Mouse (Mus musculus) embryonic fibroblast, embryonic 13.5 days (primary cell): ENCODE measurements at regions not wholly inside any gene's neighbourhood (a gene's known extent, or its start where the extent isn't known, plus 50 kb on each side); places are given as distances from the start of the nearest gene placed in this dataset.

Experiments used
- H3K27ac ChIP-seq: 2 replicates; pipeline ENCODE4 v1.5.1; 2012; ENCODE audit warnings: low read length, control low read depth, inconsistent platforms; ENCODE audit not compliant: insufficient read depth
- H3K4me1 ChIP-seq: 2 replicates; pipeline ENCODE4 v1.6.1; 2011; ENCODE audit warnings: low read length; ENCODE audit not compliant: control insufficient read depth, insufficient read depth
- H3K4me3 ChIP-seq: 2 replicates; pipeline ENCODE4 v1.5.1; 2011; ENCODE audit warnings: mild to moderate bottlenecking, control low read depth, low read length; ENCODE audit not compliant: insufficient read depth
- CTCF ChIP-seq: IDR thresholded peaks from 2 replicates; pipeline ENCODE4 v1.5.1; 2011; ENCODE audit warnings: mild to moderate bottlenecking, control low read depth, low read length, moderate library complexity, borderline replicate concordance; ENCODE audit not compliant: insufficient read depth
- POLR2A ChIP-seq: IDR thresholded peaks from 2 replicates; pipeline ENCODE4 v1.6.1; 2011; ENCODE audit warnings: low read depth, mild to moderate bottlenecking, control low read depth, low read length, moderate library complexity

DNA sequence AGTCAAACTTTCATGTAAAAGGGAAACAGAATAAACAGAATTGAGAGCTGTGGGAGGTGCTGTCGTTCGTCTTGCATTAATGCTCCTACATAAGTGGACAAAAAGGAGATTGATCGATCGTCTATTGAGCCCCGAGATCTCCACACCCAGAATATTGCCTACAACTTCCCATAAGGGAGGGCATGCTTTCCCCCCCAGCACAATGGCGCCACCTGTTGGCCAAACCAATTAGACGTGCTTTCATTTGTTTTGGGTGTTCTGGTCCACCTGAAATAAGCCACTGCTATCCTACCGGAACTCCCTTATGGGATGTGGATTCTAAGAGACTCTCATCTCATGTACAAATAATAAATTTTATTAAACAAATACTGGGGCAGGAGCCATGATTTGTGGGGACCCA lies 457.5 kb downstream of the Kcnj2 start:
- Histone ChIP-seq H3K4me3 (no peak overlapping the region), H3K4me1 (no peaks in the 10 kb centered on the region), H3K27ac (no peak overlapping the region)
- peak; percentile 54; the same call in 1 of the 2 replicates for TF ChIP-seq CTCF
- no peak for TF ChIP-seq POLR2A

DNA sequence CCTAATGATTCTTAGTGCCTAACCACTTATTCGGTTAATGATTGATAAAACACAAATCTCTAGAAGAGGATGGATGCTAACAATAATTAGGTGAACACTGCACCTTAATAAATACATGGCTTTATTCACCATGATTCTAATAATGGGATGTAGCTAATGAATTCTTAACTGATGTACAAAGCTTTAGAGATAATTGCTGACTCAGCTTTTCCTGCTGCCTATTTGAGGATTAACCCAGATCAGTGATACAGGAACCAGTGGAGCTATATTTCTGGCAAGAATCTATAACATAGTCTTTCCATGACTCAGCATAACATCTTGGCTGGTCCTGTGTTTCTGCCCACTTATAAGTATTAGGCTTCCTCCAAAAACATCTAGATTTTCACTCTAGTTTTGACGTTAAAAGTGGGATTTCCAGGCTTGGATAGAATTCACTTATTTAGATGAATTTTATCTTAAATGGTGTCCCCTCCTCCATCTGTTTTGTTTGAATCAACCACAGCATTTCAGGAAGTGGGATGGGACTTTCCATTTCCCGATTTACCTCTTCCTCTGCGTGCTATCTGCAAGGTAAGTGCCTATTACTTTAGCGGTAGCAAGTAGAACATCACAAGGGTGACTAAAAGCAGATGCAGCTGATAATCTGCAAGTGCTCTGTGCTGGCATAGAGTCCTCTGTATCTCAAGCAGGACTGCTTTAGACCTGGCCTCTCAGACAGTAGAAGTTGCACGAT lies 460.2 kb downstream of the Kcnj2 start:
- Histone ChIP-seq H3K4me3 (no peak overlapping the region), H3K27ac (no peak overlapping the region), H3K4me1 (no peaks in the 10 kb centered on the region)
- TF ChIP-seq POLR2A (no peak), CTCF (no peak)

DNA sequence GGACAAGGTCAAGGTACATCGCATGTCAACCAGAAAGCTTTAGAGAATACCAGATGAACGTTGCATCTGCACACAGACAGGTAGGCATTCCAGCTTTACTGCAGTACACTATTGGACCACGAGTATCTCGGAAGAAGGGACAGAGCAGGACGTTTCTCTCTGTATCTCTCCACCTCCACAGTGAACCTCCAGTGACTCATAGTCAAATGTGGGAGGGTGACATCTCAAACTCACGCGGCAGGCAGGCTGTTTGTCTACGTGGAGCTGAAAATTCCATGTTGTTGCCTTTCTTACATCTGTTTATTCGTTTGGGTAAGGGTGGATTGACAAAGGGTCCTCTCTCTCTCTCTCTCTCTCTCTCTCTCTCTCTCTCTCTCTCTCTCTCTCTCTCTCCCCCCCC lies 463.6 kb downstream of the Kcnj2 start:
- TF ChIP-seq POLR2A (no peak), CTCF (no peak)

DNA sequence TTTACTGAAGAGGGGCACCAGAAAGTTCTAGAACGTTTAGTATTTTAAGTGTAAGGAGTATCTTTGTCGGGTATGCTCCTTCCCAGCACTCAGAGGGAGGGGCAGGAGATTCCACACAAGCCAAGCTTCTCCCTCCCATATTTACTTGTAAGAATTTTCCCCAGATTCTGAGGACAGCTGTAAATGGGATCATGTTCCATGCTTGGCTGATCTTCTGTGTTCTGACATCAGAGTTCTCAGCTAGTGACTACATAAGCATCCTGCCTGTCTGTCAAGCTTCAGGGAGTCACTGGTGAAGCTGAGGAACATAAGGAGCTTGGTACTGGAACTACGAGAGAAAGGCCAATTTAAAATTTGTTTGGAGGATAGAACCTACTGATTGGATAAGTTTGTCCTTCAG lies 464.9 kb downstream of the Kcnj2 start:
- TF ChIP-seq POLR2A (no peak), CTCF (no peak)

More for the DNA sequence above, 463.6 kb downstream of the Kcnj2 start:
- Histone ChIP-seq H3K27ac (no peak overlapping the region), H3K4me3 (no peak overlapping the region), H3K4me1 (no peaks in the 10 kb centered on the region)

DNA sequence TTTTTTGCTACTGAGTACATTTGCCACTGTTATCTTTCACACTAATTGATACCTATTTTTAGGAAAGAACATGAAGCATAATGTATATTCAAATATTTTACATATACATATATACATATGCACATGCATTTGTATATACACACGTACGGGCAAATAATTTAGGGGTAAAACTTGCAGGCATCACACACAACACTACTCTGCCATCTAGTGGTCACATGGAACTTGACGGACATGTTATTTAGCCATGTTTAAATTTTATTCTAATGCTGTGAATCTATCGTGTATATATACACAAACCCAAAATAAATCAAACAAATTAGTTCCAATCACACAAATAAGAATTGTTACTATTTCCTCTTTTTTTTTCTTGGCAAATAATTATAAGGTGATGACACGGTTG lies 466.5 kb downstream of the Kcnj2 start:
- no peak for TF ChIP-seq CTCF
- TF ChIP-seq POLR2A, result no peak
- no peaks in the 10 kb centered on the region for H3K4me1 ChIP-seq

More for the DNA sequence above, 464.9 kb downstream of the Kcnj2 start:
- Histone ChIP-seq H3K4me3 (no peak overlapping the region), H3K4me1 (no peaks in the 10 kb centered on the region), H3K27ac (no peak overlapping the region)

DNA sequence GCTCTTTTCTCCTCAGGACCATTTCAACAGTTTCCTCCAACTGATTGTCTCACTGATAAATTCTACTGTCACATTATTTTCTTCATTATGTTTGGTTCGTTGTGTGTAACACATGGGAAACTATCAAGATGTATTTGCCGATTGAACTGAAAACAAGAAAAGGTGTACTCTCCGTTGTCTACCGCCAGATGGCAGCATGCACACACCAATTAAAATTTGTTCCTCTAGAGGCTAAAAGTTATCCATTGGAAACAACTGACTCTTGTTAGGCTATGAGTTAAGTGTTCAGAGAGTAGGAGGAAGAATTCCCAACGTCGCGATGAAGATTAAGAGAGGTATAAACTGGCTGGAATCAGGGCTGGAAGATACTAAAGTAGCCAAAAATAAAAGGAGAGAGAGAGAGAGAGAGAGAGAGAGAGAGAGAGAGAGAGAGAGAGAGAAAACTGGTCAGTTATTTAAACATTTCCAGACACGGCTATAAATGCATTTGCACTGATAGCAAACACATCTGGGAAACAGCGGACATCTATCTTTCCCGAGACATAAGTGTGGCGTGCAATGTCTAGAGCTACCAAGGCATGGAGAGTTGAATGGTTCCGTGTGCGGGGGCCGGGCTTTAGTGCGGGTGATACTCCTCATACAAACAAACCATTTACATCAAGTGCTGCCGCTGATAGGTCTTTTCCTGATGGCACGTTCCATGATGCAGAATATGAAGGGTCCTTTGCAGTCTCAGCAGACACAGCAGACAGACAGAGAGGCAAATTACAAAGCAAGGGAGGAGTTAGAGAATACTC lies 470.3 kb downstream of the Kcnj2 start:
- Histone ChIP-seq H3K4me3 (no peak overlapping the region), H3K27ac (no peak overlapping the region), H3K4me1 (no peaks in the 10 kb centered on the region)
- TF ChIP-seq CTCF (no peak), POLR2A (no peak)

More for the DNA sequence above, 466.5 kb downstream of the Kcnj2 start:
- Histone ChIP-seq H3K27ac (no peak overlapping the region), H3K4me3 (no peak overlapping the region)

DNA sequence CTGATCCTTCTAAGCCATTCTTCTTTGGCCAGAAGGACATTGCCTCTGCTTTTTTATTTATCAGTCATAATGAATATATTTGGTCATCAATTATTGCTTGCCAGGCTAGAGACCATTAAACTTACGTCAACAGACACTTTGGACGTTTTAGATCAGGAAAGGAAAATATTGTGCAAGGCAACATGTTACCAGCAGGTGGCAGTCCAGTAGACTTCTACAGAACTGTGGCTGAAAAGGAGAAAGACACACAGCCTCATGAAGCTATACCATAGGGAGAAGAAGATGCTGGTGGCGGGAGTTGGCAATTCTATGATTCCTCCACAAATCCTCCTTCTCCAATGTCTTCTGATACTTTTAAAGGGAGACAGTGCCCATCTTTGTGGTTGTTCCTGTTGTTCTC lies 471.7 kb downstream of the Kcnj2 start:
- Histone ChIP-seq H3K4me1 (no peaks in the 10 kb centered on the region), H3K27ac (no peak overlapping the region), H3K4me3 (no peak overlapping the region)
- TF ChIP-seq CTCF, result no peak
- TF ChIP-seq POLR2A, result no peak

DNA sequence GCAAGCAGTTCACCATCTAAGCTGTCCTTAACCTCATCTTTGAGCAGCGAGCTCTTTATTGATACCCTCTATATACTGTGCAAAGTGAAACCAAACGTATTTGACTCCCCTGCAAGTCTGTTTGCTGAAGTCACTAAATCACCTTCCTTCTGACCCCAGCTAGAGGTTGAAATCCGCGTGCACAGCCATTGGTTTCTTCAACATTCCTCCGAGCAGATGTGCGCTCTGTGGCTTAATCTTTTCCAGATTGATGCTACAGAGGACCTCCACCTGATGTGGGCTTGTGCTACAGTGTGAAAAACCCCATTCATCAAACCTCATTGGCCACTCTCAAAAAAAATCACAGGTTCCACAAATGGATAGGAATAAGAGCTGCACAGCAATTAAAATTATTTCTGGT lies 474.0 kb downstream of the Kcnj2 start:
- H3K4me3 ChIP-seq, result no peak overlapping the region
- H3K4me1 ChIP-seq, result no peaks in the 10 kb centered on the region
- no peak overlapping the region for H3K27ac ChIP-seq
- TF ChIP-seq CTCF (no peak), POLR2A (no peak)

DNA sequence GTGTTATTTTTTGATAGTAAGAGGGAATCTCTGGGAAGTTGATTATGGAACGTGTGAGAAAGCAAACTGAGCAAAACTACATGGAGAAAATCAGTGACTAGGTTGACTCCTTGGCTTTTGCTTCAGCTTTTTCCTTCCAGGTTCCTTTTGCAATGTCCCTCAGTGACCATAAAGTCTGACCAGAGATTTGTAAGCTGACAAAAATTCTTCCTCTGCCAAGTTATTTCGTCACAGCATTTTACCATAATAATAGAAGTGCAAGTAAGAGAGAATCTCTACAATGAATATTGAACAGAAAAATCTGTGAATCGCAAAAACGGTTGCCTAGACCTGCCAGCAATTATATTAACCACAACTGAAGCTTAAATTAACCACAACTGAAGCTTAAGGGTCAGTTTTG lies 479.3 kb downstream of the Kcnj2 start:
- H3K4me1 ChIP-seq, result no peaks in the 10 kb centered on the region
- H3K4me3 ChIP-seq, result no peak overlapping the region
- H3K27ac ChIP-seq, result no peak overlapping the region
- TF ChIP-seq CTCF (no peak), POLR2A (no peak)

DNA sequence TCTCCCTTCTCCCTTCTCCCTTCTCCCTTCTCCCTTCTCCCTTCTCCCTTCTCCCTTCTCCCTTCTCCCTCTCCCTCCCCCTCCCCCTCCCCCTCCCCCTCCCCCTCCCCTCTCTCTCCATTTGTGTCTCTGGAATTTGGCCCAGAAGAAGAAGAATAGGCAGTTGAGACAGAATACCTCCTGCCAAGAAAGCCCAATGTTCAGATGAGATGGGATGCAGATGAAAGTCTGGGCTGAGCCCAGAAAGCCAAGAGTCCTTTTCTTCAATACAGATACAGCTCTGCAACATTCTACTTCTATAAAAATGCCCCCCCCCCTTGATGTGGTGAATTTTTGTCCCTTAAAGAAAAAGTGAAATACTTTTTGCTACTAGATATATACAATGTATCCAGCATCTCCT lies 489.2 kb downstream of the Kcnj2 start:
- no peaks in the 10 kb centered on the region for H3K4me1 ChIP-seq
- no peak overlapping the region for H3K27ac ChIP-seq
- no peak for TF ChIP-seq CTCF
- TF ChIP-seq POLR2A, result no peak
- H3K4me3 ChIP-seq, result no peak overlapping the region
